Mouse (Mus musculus) hindbrain, embryonic 14.5 days (tissue): ENCODE data around the gene Arnt. TPM values are rescaled to one million over a fixed set of nuclear protein-coding genes. Genes with fewer than 3 reads are reported as not detected.
"Not testable (repeated sequence)": the region's sequence is repeated elsewhere in the genome, so short reads cannot be mapped to it uniquely, and the experiment has no call there.

ENCODE experiments used
- ATAC-seq: fragments of 200-750 bp; cut with Nextera tagmentation; 2 replicates; pipeline ENCODE4 v1.8.0; 2017; ENCODE audit warnings: moderate number of reproducible peaks, mild to moderate bottlenecking, moderate TSS enrichment, moderate library complexity; ENCODE audit not compliant: low FRiP score
- DNase-seq: peaks from one replicate; pipeline ENCODE4 v3.0.0-alpha.2; 2015; ENCODE audit warnings: low spot score
- H3K27ac ChIP-seq: fragments of 300-500 bp; sonication (generic); 2 replicates; pipeline ENCODE4 v1.5.1; 2014; ENCODE audit warnings: mild to moderate bottlenecking, moderate library complexity
- H3K27me3 ChIP-seq: fragments of 300-500 bp; sonication (generic); 2 replicates; pipeline ENCODE4 v1.6.1; 2014; ENCODE audit warnings: mild to moderate bottlenecking, low read length, mixed read lengths; ENCODE audit not compliant: control insufficient read depth, insufficient read depth
- H3K36me3 ChIP-seq: fragments of 300-500 bp; sonication (generic); replicated peaks from 2 replicates; pipeline ENCODE4 v1.6.1; 2014; ENCODE audit not compliant: control insufficient read depth, insufficient read depth
- H3K4me1 ChIP-seq: fragments of 300-500 bp; sonication (generic); replicated peaks from 2 replicates; pipeline ENCODE4 v1.6.1; 2014; ENCODE audit warnings: antibody characterized with exemption, low read length, mixed read lengths; ENCODE audit not compliant: control insufficient read depth, insufficient read depth
- H3K4me2 ChIP-seq: fragments of 300-500 bp; sonication (generic); replicated peaks from 2 replicates; pipeline ENCODE4 v1.6.1; 2014; ENCODE audit warnings: mild to moderate bottlenecking, moderate library complexity
- H3K4me3 ChIP-seq: fragments of 300-500 bp; sonication (generic); replicated peaks from 2 replicates; pipeline ENCODE4 v1.5.1; 2014; ENCODE audit warnings: mild to moderate bottlenecking, low read length
- H3K9ac ChIP-seq: fragments of 300-500 bp; sonication (generic); 2 replicates; pipeline ENCODE4 v1.6.1; 2014
- H3K9me3 ChIP-seq: fragments of 300-500 bp; sonication (generic); 2 replicates; pipeline ENCODE4 v1.6.1; 2016; ENCODE audit warnings: low read length; ENCODE audit not compliant: control insufficient read depth
- WGBS: fragments of 180-500 bp; shearing (Covaris S2); extraction: QIAGEN DNeasy Blood & Tissue Kit; methylation state at CpG from one replicate; pipeline ENCODE4 v1.1.7; 2014; 5-methylcytosine and 5-hydroxymethylcytosine counted together
- polyA plus RNA-seq: library from polyadenylated mRNA; unstranded; fragments of >200 nt; fragmentation: Nextera tagmentation; extraction: Ambion mirVana; gene quantifications from 2 replicates; pipeline ENCODE4 v1.2.1, GENCODE M21; 2014

The Arnt gene
- polyA plus RNA-seq, 1 experiment from 2014 or later, result 12.3 TPM

DNA sequence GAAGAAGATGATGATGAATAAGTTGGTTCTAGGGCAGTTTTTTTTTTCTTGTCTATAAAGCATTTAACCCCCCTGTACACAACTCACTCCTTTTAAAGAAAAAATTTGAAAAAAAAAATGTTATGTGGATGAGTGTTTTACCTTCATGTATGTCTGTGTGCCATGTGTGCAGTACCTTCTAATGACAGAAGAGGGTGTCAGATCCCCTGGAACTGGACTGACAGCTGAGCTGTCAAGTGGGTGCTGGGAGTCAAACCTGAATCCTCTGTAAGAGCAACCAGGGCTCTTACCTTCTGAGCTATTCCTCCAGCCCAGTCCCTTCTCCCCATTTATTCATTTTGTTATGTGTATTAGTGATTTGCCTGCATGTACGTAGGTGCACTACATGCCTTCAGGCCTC lies 96.8 kb downstream of the Arnt start:
- no peak for DNase-seq
- H3K9ac ChIP-seq, result no peak overlapping the region
- ATAC-seq, result no peak
- no peaks in the 10 kb centered on the region for H3K4me1 ChIP-seq
- no peak overlapping the region for H3K27ac ChIP-seq
- H3K27me3 ChIP-seq, result no peaks in the 10 kb centered on the region
- no peak overlapping the region for H3K4me3 ChIP-seq
- no peak overlapping the region for H3K4me2 ChIP-seq
- WGBS, result 88% methylated on average over 1 of the region's 1 CpGs
- H3K36me3 ChIP-seq, result no peaks in the 10 kb centered on the region
- H3K9me3 ChIP-seq, result no peaks in the 10 kb centered on the region

DNA sequence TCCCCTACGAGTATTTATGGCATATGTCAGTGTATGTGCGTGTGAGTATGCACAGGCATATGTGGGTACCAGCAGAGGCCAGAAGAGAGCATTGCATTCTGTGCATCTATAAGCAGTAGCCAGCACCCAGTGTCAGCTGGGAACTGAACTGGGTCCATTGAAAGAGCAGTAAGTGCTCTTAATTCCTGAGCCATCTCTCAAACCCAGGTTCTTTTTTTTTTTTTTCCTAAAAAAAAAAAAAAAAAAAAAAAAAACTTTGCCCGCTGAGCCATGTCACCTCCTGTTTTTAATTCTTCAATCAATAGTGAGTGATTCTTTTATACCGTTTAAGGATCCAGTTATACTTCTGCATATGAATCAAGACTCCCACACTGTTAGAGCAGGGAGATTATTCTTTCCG lies 99.2 kb downstream of the Arnt start:
- no peak overlapping the region for H3K4me2 ChIP-seq
- ATAC-seq, result no peak
- 89% methylated on average over 5 of the region's 5 CpGs for WGBS

DNA sequence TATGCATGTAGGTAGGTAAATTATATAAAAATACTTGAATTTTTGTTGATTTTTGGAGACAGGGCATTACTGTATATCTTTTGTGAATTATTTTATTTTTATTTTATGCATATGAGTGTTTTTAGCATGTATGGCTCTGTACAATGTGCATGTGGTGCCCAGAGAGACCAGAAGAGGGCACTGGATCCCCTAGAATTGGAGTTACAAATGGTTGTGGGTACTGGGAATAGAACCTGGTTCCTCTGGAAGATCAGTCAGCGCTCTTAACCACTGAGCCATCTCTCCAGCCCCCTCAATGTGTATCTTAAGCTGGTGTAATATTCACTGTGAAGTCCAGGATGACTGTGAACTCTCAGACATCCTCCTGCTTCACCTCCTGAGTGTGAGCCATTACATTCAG lies 100.7 kb downstream of the Arnt start:
- ATAC-seq (no peak), DNase-seq (no peak)
- no peaks in the 10 kb centered on the region for H3K4me1 ChIP-seq
- WGBS, result 87% methylated on average over 1 of the region's 1 CpGs
- no peak overlapping the region for H3K9ac ChIP-seq
- H3K4me3 ChIP-seq, result no peak overlapping the region
- no peaks in the 10 kb centered on the region for H3K36me3 ChIP-seq
- no peak overlapping the region for H3K4me2 ChIP-seq
- H3K27me3 ChIP-seq, result no peaks in the 10 kb centered on the region
- H3K9me3 ChIP-seq, result no peaks in the 10 kb centered on the region
- no peak overlapping the region for H3K27ac ChIP-seq

More for the DNA sequence above, 99.2 kb downstream of the Arnt start:
- DNase-seq, result no peak
- Histone ChIP-seq H3K36me3 (no peaks in the 10 kb centered on the region), H3K4me3 (no peak overlapping the region), H3K9ac (no peak overlapping the region), H3K27ac (no peak overlapping the region), H3K27me3 (no peaks in the 10 kb centered on the region), H3K9me3 (no peaks in the 10 kb centered on the region), H3K4me1 (no peaks in the 10 kb centered on the region)

DNA sequence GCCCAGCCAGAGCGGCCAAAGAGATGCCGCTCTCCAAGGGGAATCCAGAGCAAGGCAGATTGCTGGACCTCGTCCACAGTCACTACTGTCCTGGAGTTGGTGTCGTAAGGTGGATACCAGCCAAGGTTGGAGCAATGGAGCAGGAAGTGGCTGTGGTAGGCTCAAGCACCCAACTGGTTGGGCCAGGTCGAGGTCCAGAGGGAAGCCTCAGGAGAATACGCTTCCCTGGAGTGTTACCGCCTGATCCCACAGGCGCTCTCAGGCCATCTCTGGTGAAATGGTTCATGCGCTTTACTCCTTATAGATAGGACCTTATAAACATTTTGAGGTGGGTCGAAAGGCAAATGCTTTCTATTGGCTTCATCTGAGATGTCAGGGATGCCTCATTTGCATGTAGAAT lies 104.7 kb downstream of the Arnt start:
- no peaks in the 10 kb centered on the region for H3K36me3 ChIP-seq
- no peaks in the 10 kb centered on the region for H3K27me3 ChIP-seq
- no peak overlapping the region for H3K4me2 ChIP-seq
- H3K4me3 ChIP-seq, result no peak overlapping the region
- no peak overlapping the region for H3K9ac ChIP-seq
- no peak overlapping the region for H3K27ac ChIP-seq
- no peak for ATAC-seq
- no peaks in the 10 kb centered on the region for H3K4me1 ChIP-seq
- H3K9me3 ChIP-seq, result no peaks in the 10 kb centered on the region
- WGBS, result 92% methylated on average over 10 of the region's 10 CpGs
- no peak for DNase-seq

DNA sequence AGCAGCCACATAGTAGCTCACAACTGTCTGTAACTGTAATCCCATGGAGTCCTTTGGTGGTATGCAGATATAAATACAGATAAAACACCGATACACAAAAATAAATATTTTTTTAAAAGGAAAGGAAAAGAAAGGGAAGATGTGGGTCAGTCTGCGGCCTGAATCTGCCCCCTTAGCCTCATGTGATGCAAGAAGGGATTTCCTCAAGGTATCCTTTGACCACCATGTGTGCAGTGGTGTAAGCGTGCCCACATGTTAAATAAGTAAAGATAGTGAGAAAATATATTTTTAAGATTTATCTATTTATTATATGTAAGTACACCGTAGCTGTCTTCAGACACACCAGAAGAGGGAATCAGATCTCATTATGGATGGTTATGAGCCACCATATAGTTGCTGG lies 105.6 kb downstream of the Arnt start:
- 96% methylated on average over 4 of the region's 4 CpGs for WGBS
- ATAC-seq, result no peak

DNA sequence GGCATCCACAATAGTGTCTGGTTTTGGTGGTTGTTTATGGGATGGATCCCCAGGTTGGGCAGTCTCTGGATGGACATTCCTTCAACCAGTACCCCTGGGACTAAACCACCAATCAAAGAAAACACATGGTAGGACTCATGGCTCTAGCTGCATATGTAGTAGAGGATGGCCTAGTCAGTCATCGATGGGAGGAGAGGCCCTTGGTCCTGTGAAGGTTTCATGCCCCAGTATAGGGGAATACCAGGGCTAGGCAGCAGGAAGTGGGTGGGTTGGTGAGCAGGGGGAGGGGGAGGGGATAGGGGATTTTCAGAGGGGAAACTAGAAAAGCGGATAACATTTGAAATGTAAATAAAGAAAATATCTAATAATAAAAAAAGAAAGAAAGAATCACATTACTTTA lies 107.0 kb downstream of the Arnt start:
- H3K9ac ChIP-seq, H3K4me1 ChIP-seq, H3K4me3 ChIP-seq, ATAC-seq, H3K27me3 ChIP-seq, H3K4me2 ChIP-seq, H3K9me3 ChIP-seq, H3K36me3 ChIP-seq, DNase-seq, H3K27ac ChIP-seq: not testable (repeated sequence)
- 76% methylated on average over 2 of the region's 2 CpGs for WGBS

More for the DNA sequence above, 105.6 kb downstream of the Arnt start:
- Histone ChIP-seq H3K4me2 (no peak overlapping the region), H3K4me1 (no peaks in the 10 kb centered on the region), H3K9me3 (no peaks in the 10 kb centered on the region), H3K4me3 (no peak overlapping the region), H3K36me3 (no peaks in the 10 kb centered on the region), H3K9ac (no peak overlapping the region), H3K27me3 (no peaks in the 10 kb centered on the region), H3K27ac (no peak overlapping the region)
- no peak for DNase-seq

DNA sequence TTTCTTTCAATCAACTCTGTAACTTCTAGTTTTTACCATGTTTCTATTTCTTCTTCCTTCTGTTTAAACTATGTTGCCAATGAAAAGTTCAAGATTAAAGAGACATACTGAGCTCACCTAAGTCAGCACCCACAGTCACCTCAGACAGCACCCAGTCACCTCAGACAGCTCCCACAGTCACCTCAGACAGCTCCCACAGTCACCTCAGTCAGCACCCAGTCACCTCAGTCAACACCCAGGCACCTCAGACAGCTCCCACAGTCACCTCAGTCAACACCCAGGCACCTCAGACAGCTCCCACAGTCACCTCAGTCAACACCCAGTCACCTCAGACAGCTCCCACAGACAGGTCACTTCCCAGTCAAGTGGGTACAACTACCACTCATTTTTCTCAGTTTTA lies 108.0 kb downstream of the Arnt start:
- Histone ChIP-seq H3K9ac (no peak overlapping the region), H3K4me3 (no peak overlapping the region), H3K9me3 (no peaks in the 10 kb centered on the region), H3K4me2 (no peak overlapping the region), H3K27ac (no peak overlapping the region), H3K4me1 (no peaks in the 10 kb centered on the region), H3K27me3 (no peaks in the 10 kb centered on the region), H3K36me3 (no peaks in the 10 kb centered on the region)
- DNase-seq, result no peak
- no peak for ATAC-seq

DNA sequence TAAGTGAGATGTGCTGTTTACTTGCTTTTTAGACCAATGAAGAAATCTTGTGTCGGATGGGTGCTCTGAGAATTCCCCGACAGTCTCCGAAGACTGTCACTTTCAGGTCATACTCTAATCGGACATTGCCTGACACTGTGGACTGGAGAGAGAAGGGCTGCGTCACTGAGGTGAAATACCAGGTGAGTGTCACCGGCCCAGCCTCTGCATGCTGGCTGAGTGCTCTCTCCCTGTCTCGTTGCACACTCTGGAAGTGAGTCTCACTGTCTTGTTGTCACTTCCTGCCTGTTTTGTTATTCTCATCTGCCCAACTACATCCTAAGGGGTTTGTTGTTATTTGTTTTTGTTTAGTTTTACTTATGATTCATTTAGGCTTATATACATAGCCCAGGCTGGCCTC lies 108.8 kb downstream of the Arnt start:
- H3K27ac ChIP-seq, result no peak overlapping the region
- H3K36me3 ChIP-seq, result no peaks in the 10 kb centered on the region
- DNase-seq (no peak), ATAC-seq (no peak)
- H3K4me3 ChIP-seq, result no peak overlapping the region
- H3K9ac ChIP-seq, result no peak overlapping the region
- no peaks in the 10 kb centered on the region for H3K4me1 ChIP-seq
- 81% methylated on average over 7 of the region's 7 CpGs for WGBS
- no peak overlapping the region for H3K4me2 ChIP-seq
- no peaks in the 10 kb centered on the region for H3K27me3 ChIP-seq
- no peaks in the 10 kb centered on the region for H3K9me3 ChIP-seq

Other genes starting within 250 kb of the Arnt start
- 3.0 and 3.9 TPM in 2 replicates for gene Gabpb2, start 216.5 kb upstream of the Arnt start, polyA plus RNA-seq
- gene Cdc42se1, start 205.7 kb upstream of the Arnt start, polyA plus RNA-seq, result 65.0 and 70.1 TPM in 2 replicates
- 560 and 570 TPM in 2 replicates for gene Mllt11, start 202.2 kb upstream of the Arnt start, polyA plus RNA-seq
- 0.16 TPM in 1 of 2 replicates, not detected in the other for gene Gm128, start 192.8 kb upstream of the Arnt start, polyA plus RNA-seq
- gene Bnipl, start 183.2 kb upstream of the Arnt start, polyA plus RNA-seq, result 0.27 TPM in 1 of 2 replicates, not detected in the other
- 37.8 and 38.9 TPM in 2 replicates for gene Mindy1, start 153.0 kb upstream of the Arnt start, polyA plus RNA-seq
- gene Prune1, start 152.3 kb upstream of the Arnt start, polyA plus RNA-seq, result 63.8 and 66.0 TPM in 2 replicates
- gene Anxa9, start 127.2 kb upstream of the Arnt start, polyA plus RNA-seq, result 0.24 and 0.52 TPM in 2 replicates
- 81.8 and 88.3 TPM in 2 replicates for gene Cers2, start 119.6 kb upstream of the Arnt start, polyA plus RNA-seq
- 47.6 and 54.2 TPM in 2 replicates for gene Setdb1, start 77.2 kb upstream of the Arnt start, polyA plus RNA-seq
- gene 4930558C23Rik, start 31.5 kb upstream of the Arnt start, polyA plus RNA-seq, result not detected in 2 replicates
- 9.1 and 11.5 TPM in 2 replicates for gene Ctsk, start 64.9 kb downstream of the Arnt start, polyA plus RNA-seq
- 16.3 and 17.7 TPM in 2 replicates for gene Ctss, start 92.4 kb downstream of the Arnt start, polyA plus RNA-seq
- gene Hormad1, start 125.3 kb downstream of the Arnt start, polyA plus RNA-seq, result not detected in 2 replicates
- 30.9 and 34.6 TPM in 2 replicates for gene Golph3l, start 154.5 kb downstream of the Arnt start, polyA plus RNA-seq
- 95.1 and 102 TPM in 2 replicates for gene Ensa, start 190.6 kb downstream of the Arnt start, polyA plus RNA-seq
- 60.3 and 72.3 TPM in 2 replicates for gene Mcl1, start 224.4 kb downstream of the Arnt start, polyA plus RNA-seq